Mouse (Mus musculus) kidney, embryonic 15.5 days (tissue): Measurements from ENCODE around the gene Cer1. TPM values are rescaled to one million over a fixed set of nuclear protein-coding genes. Genes with fewer than 3 reads are reported as not detected.

ENCODE experiments used
- ATAC-seq: fragments of 200-750 bp; cut with Nextera tagmentation; replicated peaks from 2 replicates; pipeline ENCODE4 v1.8.0; 2017; ENCODE audit warnings: moderate TSS enrichment; ENCODE audit not compliant: low FRiP score
- H3K27ac ChIP-seq: fragments of 300-500 bp; sonication (generic); 2 replicates; pipeline ENCODE4 v1.5.1; 2015; ENCODE audit warnings: mild to moderate bottlenecking, inconsistent platforms
- H3K27me3 ChIP-seq: fragments of 300-500 bp; sonication (generic); 2 replicates; pipeline ENCODE4 v1.6.1; 2015; ENCODE audit warnings: inconsistent platforms
- H3K36me3 ChIP-seq: fragments of 300-500 bp; sonication (generic); 2 replicates; pipeline ENCODE4 v1.6.1; 2015; ENCODE audit warnings: inconsistent platforms
- H3K4me1 ChIP-seq: fragments of 300-500 bp; sonication (generic); 2 replicates; pipeline ENCODE4 v1.6.1; 2015; ENCODE audit warnings: inconsistent platforms
- H3K4me2 ChIP-seq: fragments of 300-500 bp; sonication (generic); 2 replicates; pipeline ENCODE4 v1.6.1; 2015; ENCODE audit warnings: moderate library complexity, mild to moderate bottlenecking, inconsistent platforms
- H3K4me3 ChIP-seq: fragments of 300-500 bp; sonication (generic); replicated peaks from 2 replicates; pipeline ENCODE4 v1.5.1; 2015; ENCODE audit warnings: mild to moderate bottlenecking, inconsistent platforms
- H3K9ac ChIP-seq: fragments of 300-500 bp; sonication (generic); 2 replicates; pipeline ENCODE4 v1.6.1; 2015; ENCODE audit warnings: mild to moderate bottlenecking, inconsistent platforms
- H3K9me3 ChIP-seq: fragments of 300-500 bp; sonication (generic); replicated peaks from 2 replicates; pipeline ENCODE4 v1.6.1; 2016; ENCODE audit warnings: inconsistent platforms
- WGBS: fragments of 180-500 bp; shearing (Covaris S2); methylation state at CpG from one replicate; pipeline ENCODE4 v1.1.7; 2015; ENCODE audit warnings: mixed read lengths; 5-methylcytosine and 5-hydroxymethylcytosine counted together
- polyA plus RNA-seq: library from polyadenylated mRNA; unstranded; fragments of >200 nt; fragmentation: Nextera tagmentation; extraction: Ambion mirVana; gene quantifications from 2 replicates; pipeline ENCODE4 v1.2.1, GENCODE M21; 2015

Cer1 gene
- polyA plus RNA-seq, 1 experiment from 2014 or later, result 0.09 TPM

DNA sequence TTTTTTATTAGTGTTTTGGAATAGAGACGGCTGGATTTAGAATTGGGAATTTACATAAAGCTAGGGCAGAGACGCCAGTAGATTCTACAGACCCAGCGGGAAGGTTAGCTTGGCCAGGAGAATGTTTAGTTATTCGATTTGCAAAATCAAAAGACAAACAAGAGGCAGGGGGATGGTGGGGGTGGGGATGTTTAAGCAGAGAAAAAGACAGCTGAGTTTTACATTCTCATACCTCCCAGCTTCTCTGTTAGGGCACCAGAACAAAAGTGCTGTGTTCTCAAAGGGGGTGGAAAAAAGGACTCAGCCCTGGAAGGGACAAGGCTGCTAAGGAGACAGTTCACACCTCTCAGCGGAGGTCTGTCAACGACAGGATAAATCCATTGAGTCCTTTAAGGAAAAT lies 12.8 kb downstream of the Cer1 start:
- no peaks in the 10 kb centered on the region for H3K27me3 ChIP-seq

DNA sequence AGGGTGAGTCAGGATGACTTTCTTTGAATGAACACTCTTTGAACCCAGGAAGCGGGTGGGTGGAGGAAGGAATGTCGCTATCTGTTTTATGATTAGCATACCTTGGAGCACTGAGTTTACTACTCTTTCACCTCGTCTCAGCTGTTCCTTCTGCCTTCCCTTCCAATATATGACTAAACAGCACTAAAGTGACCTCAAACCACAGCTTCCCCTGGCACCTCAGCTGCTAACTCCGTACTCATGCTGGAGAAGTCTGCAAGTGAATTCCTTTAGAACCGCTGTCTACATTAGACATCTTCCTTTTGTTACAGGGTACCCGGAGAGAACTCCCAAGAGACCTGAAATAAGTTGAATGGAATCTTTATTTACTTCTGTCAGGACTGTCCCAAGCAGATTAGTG lies 14.0 kb downstream of the Cer1 start:
- Histone ChIP-seq H3K4me3 (no peak overlapping the region), H3K9ac (no peak overlapping the region), H3K27me3 (no peaks in the 10 kb centered on the region), H3K4me1 (0 out of 2 replicates have a peak, but pooled peaks cover 3% of the 10 kb centered on the region), H3K9me3 (no peaks in the 10 kb centered on the region), H3K4me2 (no peak overlapping the region), H3K27ac (no peak overlapping the region), H3K36me3 (no peaks in the 10 kb centered on the region)
- no peak for ATAC-seq
- WGBS, result 66% methylated on average over 6 of the region's 6 CpGs

More for the DNA sequence above, 12.8 kb downstream of the Cer1 start:
- ATAC-seq, result no peak
- Histone ChIP-seq H3K9me3 (no peaks in the 10 kb centered on the region), H3K4me2 (no peak overlapping the region), H3K9ac (no peak overlapping the region), H3K4me3 (no peak overlapping the region), H3K36me3 (no peaks in the 10 kb centered on the region), H3K27ac (no peak overlapping the region), H3K4me1 (0 out of 2 replicates have a peak, but pooled peaks cover 3% of the 10 kb centered on the region)
- 49% methylated on average over 6 of the region's 6 CpGs for WGBS

DNA sequence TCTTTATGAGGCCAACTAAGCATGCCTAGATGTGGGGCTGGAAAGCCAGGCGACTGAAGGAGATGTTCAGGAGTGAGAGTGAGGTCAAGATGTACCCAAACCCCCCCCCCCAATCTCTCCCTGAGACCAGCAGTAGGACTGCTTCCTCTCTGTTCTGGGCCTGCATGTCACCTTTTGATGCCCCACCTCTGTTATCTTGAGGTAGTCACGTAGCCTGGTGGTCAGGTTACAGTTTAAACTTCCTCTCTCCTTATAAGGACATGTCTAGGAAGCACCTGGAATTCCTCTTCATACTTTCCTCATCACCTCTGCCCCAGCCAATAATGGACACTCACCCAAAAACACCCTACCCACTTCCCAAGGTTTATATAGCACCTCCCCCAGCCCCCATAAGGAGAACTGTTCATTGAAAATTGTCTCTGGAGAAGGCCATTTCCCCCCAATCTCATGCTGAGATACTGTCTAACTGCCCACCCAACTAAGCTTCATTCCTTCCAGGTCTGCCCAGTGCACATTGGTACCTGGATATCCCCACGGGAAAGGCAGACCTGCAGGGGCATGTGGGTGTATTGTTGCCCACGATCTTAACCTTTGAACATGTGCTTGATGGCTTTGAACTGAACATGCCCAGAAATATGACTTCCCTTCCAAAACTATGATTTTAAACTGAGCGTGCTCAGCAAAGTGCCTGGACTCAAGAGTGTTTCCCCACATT lies 17.1 kb downstream of the Cer1 start:
- Histone ChIP-seq H3K27me3 (no peaks in the 10 kb centered on the region), H3K36me3 (no peaks in the 10 kb centered on the region), H3K4me2 (no peak overlapping the region), H3K27ac (no peak overlapping the region), H3K4me1 (0 out of 2 replicates have a peak, but pooled peaks cover 3% of the 10 kb centered on the region), H3K9me3 (no peaks in the 10 kb centered on the region), H3K4me3 (no peak overlapping the region), H3K9ac (no peak overlapping the region)
- WGBS, result 81% methylated on average over 5 of the region's 5 CpGs
- ATAC-seq, result no peak

- Histone ChIP-seq H3K4me2 (no peak overlapping the region), H3K4me1 (no peaks in the 10 kb centered on the region), H3K27ac (no peak overlapping the region), H3K9ac (no peak overlapping the region), H3K4me3 (no peak overlapping the region), H3K9me3 (no peaks in the 10 kb centered on the region), H3K36me3 (no peaks in the 10 kb centered on the region), H3K27me3 (no peaks in the 10 kb centered on the region)
- ATAC-seq, result no peak
- WGBS, result 72% methylated on average over 4 of the region's 4 CpGs
These were observed 17.8 kb downstream of the Cer1 start for GRCm38 (mm10) chr4:82867111-82867510.

DNA sequence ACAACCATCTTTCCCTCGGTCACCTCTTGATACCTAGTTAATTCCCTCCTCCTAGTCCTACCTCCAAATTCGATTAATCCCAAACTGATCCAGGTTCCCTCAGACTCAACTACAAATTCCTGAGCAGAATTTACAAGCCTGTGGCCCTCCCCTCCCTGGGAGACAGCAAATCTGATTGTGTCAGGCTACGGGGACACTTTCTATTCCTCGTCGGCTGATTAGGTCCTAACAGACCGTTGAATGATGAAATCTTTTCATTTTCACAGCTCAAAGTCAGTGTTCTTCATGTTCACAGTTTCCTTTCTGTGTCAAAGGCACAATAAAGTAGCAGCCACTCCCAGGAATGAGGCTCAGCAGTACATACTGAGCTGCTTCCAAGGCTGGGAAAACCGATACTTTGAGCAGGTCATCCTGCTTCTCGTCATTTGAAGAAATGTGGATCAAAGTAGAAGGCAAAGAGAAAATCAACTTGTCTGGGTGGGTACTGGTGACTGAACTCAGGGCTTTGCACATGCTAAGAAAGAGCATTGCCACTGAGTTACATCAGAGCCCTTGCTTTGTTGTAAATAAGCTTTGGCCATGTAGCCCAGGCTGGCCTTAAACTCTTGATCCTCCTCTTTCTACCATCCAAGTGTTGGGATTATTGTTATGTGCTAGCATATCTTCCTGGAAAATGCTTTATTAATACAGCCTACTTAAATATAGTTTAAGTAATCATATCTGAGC lies 19.8 kb downstream of the Cer1 start:
- H3K27ac ChIP-seq, result no peak overlapping the region
- no peaks in the 10 kb centered on the region for H3K36me3 ChIP-seq
- no peak for ATAC-seq
- H3K9me3 ChIP-seq, result no peaks in the 10 kb centered on the region
- no peak overlapping the region for H3K4me3 ChIP-seq
- WGBS, result 80% methylated on average over 8 of the region's 8 CpGs
- H3K4me1 ChIP-seq, result no peaks in the 10 kb centered on the region
- H3K4me2 ChIP-seq, result no peak overlapping the region
- H3K27me3 ChIP-seq, result no peaks in the 10 kb centered on the region
- H3K9ac ChIP-seq, result no peak overlapping the region

GRCm38 (mm10) chr4:82863316-82863715 lies 21.6 kb downstream of the Cer1 start:
- ATAC-seq, result no peak
- 79% methylated on average over 8 of the region's 8 CpGs for WGBS
- no peak overlapping the region for H3K27ac ChIP-seq

DNA sequence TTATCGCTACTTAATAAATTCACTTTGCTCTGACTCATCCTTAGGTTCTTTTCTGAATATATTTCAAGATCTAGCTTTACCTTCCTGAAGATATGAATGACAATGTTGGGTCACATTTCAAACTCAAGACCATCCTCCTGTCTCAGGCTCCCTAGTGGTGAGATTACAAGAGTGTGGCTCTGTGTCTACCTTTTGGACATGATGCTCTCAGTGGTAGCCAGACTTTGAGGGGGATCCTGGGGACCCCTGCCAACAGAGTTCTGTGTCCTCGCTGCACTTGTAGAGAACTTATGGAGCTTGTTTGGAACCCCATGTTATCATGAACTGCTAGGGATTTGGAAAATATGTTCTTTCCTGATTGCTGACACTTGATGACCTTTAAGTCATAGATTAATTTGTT lies 23.5 kb downstream of the Cer1 start:
- H3K36me3 ChIP-seq, result no peaks in the 10 kb centered on the region
- no peak overlapping the region for H3K27ac ChIP-seq
- ATAC-seq, result no peak
- H3K9ac ChIP-seq, result no peak overlapping the region
- peaks cover 11% of the 10 kb centered on the region; the same call in 1 of the 2 replicates for H3K4me1 ChIP-seq
- no peak overlapping the region for H3K4me2 ChIP-seq
- no peak overlapping the region for H3K4me3 ChIP-seq
- H3K9me3 ChIP-seq, result no peaks in the 10 kb centered on the region
- WGBS, result 93% methylated on average over 2 of the region's 2 CpGs
- no peaks in the 10 kb centered on the region for H3K27me3 ChIP-seq

More at GRCm38 (mm10) chr4:82863316-82863715, 21.6 kb downstream of the Cer1 start:
- Histone ChIP-seq H3K4me2 (no peak overlapping the region), H3K4me1 (peaks cover 10% of the 10 kb centered on the region; the same call in 1 of the 2 replicates), H3K9ac (no peak overlapping the region), H3K4me3 (no peak overlapping the region), H3K27me3 (no peaks in the 10 kb centered on the region), H3K9me3 (no peaks in the 10 kb centered on the region), H3K36me3 (no peaks in the 10 kb centered on the region)

GRCm38 (mm10) chr4:82860566-82860965 lies 24.4 kb downstream of the Cer1 start:
- H3K9me3 ChIP-seq, result no peaks in the 10 kb centered on the region
- no peak overlapping the region for H3K4me2 ChIP-seq
- no peaks in the 10 kb centered on the region for H3K27me3 ChIP-seq
- ATAC-seq, result no peak
- WGBS, result 49% methylated on average over 3 of the region's 3 CpGs
- no peaks in the 10 kb centered on the region for H3K36me3 ChIP-seq
- H3K27ac ChIP-seq, result no peak overlapping the region
- H3K4me3 ChIP-seq, result no peak overlapping the region
- no peak overlapping the region for H3K9ac ChIP-seq
- H3K4me1 ChIP-seq, result peaks cover 11% of the 10 kb centered on the region; the same call in 1 of the 2 replicates

- H3K4me2 ChIP-seq, result peak within 1 kb of the TSS; percentile 88
- H3K9ac ChIP-seq, result peak within 1 kb of the TSS; percentile 72
- H3K36me3 ChIP-seq, result no peaks in the 10 kb centered on the region
- under 1% methylated on average over 82 of the region's 82 CpGs for WGBS
- peak within 1 kb of the TSS; percentile 84 for H3K4me3 ChIP-seq
- peaks cover 11% of the 10 kb centered on the region; the same call in 1 of the 2 replicates for H3K4me1 ChIP-seq
- H3K27ac ChIP-seq, result peak within 1 kb of the TSS; percentile 90
- ATAC-seq, result peak; percentile 93
- no peaks in the 10 kb centered on the region for H3K9me3 ChIP-seq
- no peaks in the 10 kb centered on the region for H3K27me3 ChIP-seq
These were observed 25.5 kb downstream of the Cer1 start, which contains the start of gene Zdhhc21 for GRCm38 (mm10) chr4:82859131-82860125. TSS of gene Zdhhc21 (minus strand) at chr4:82859958.

- peaks cover 11% of the 10 kb centered on the region; the same call in 1 of the 2 replicates for H3K4me1 ChIP-seq
- no peaks in the 10 kb centered on the region for H3K36me3 ChIP-seq
- no peaks in the 10 kb centered on the region for H3K9me3 ChIP-seq
- peak overlapping the region; percentile 88 for H3K4me2 ChIP-seq
- no peaks in the 10 kb centered on the region for H3K27me3 ChIP-seq
- H3K9ac ChIP-seq, result peak overlapping the region; percentile 72; the same call in 1 of the 2 replicates
- peak overlapping the region; percentile 84 for H3K4me3 ChIP-seq
- WGBS, result 27% methylated on average over 4 of the region's 4 CpGs
- ATAC-seq, result 0 out of 2 replicates have a peak, but pooled peaks have one; percentile 1
- H3K27ac ChIP-seq, result 0 out of 2 replicates have a peak overlapping the region, but pooled peaks have one; percentile 90
These were observed 26.4 kb downstream of the Cer1 start for GRCm38 (mm10) chr4:82858431-82859010.

GRCm38 (mm10) chr4:82856986-82857385 lies 28.0 kb downstream of the Cer1 start:
- H3K27me3 ChIP-seq, result no peaks in the 10 kb centered on the region
- no peak overlapping the region for H3K9ac ChIP-seq
- H3K4me2 ChIP-seq, result no peak overlapping the region
- H3K9me3 ChIP-seq, result no peaks in the 10 kb centered on the region
- 87% methylated on average over 3 of the region's 3 CpGs for WGBS
- no peak for ATAC-seq
- peaks cover 5% of the 10 kb centered on the region; the same call in 1 of the 2 replicates for H3K36me3 ChIP-seq
- no peak overlapping the region for H3K4me3 ChIP-seq
- H3K27ac ChIP-seq, result no peak overlapping the region
- peaks cover 11% of the 10 kb centered on the region; the same call in 1 of the 2 replicates for H3K4me1 ChIP-seq
